Mouse (Mus musculus) intestine, embryonic 16.5 days (tissue): ENCODE measurements around the gene Uxs1. TPM values are rescaled to one million over a fixed set of nuclear protein-coding genes. Genes with fewer than 3 reads are reported as not detected.

ENCODE experiments used
- ATAC-seq: fragments of 200-750 bp; cut with Nextera tagmentation; 2 replicates; pipeline ENCODE4 v1.8.0; 2017; ENCODE audit warnings: moderate TSS enrichment, moderate library complexity
- H3K27ac ChIP-seq: fragments of 300-500 bp; sonication (generic); 2 replicates; pipeline ENCODE4 v1.5.1; 2014; ENCODE audit warnings: mild to moderate bottlenecking, low read length
- H3K27me3 ChIP-seq: fragments of 300-500 bp; sonication (generic); replicated peaks from 2 replicates; pipeline ENCODE4 v1.6.1; 2014; ENCODE audit warnings: low read length, control low read depth, mixed read lengths; ENCODE audit not compliant: control insufficient read depth, insufficient read depth
- H3K36me3 ChIP-seq: fragments of 300-500 bp; sonication (generic); 2 replicates; pipeline ENCODE4 v1.6.1; 2014; ENCODE audit warnings: low read length, control low read depth; ENCODE audit not compliant: control insufficient read depth, insufficient read depth
- H3K4me1 ChIP-seq: fragments of 300-500 bp; sonication (generic); 2 replicates; pipeline ENCODE4 v1.6.1; 2014; ENCODE audit warnings: low read length, control low read depth, mixed read lengths; ENCODE audit not compliant: control insufficient read depth, insufficient read depth
- H3K4me2 ChIP-seq: fragments of 300-500 bp; sonication (generic); 2 replicates; pipeline ENCODE4 v1.6.1; 2014; ENCODE audit warnings: low read depth, low read length, control low read depth
- H3K4me3 ChIP-seq: fragments of 300-500 bp; sonication (generic); 2 replicates; pipeline ENCODE4 v1.5.1; 2014; ENCODE audit warnings: mild to moderate bottlenecking, low read length
- H3K9ac ChIP-seq: fragments of 300-500 bp; sonication (generic); 2 replicates; pipeline ENCODE4 v1.6.1; 2014; ENCODE audit warnings: low read depth, low read length
- H3K9me3 ChIP-seq: fragments of 300-500 bp; sonication (generic); 2 replicates; pipeline ENCODE4 v1.6.1; 2016; ENCODE audit warnings: low read length, control low read depth; ENCODE audit not compliant: control insufficient read depth
- WGBS: fragments of 180-500 bp; shearing (Covaris S2); extraction: QIAGEN DNeasy Blood & Tissue Kit; methylation state at CpG from one replicate; pipeline ENCODE4 v1.1.7; 2014; 5-methylcytosine and 5-hydroxymethylcytosine counted together
- polyA plus RNA-seq: library from polyadenylated mRNA; unstranded; fragments of >200 nt; fragmentation: Nextera tagmentation; extraction: Ambion mirVana; gene quantifications from 2 replicates; pipeline ENCODE4 v1.2.1, GENCODE M21; 2015

Gene Uxs1
- polyA plus RNA-seq, 1 experiment from 2014 or later: 17.5 TPM

DNA sequence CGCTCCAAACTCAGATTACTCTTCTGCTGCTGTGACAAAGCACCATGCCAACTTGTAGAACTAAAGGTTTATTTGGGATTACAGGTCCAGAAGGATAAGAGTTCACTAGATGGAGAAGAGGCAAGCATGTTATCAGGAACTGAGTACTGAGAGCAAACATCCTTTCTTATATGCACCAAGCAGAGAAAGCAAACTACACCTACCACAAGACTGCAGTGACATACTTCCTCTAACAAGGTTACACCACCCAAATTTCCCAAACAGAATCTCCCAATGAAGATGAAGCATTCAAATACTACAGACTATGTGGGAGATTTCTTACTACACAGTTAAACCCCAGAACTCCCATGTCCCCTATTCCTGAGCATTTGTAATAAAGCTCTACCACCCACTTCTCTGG is 15.8 kb downstream of the Uxs1 start:
- H3K4me3 ChIP-seq: no peak overlapping the region
- peaks cover 3% of the 10 kb centered on the region; the same call in 1 of the 2 replicates for H3K9me3 ChIP-seq
- no peak overlapping the region for H3K4me2 ChIP-seq
- no peak for ATAC-seq
- no peaks in the 10 kb centered on the region for H3K27me3 ChIP-seq
- 94% methylated on average over 1 of the region's 1 CpGs for WGBS
- no peak overlapping the region for H3K9ac ChIP-seq
- H3K36me3 ChIP-seq: 0 out of 2 replicates have a peak, but pooled peaks cover 5% of the 10 kb centered on the region
- H3K27ac ChIP-seq: no peak overlapping the region
- H3K4me1 ChIP-seq: no peaks in the 10 kb centered on the region

DNA sequence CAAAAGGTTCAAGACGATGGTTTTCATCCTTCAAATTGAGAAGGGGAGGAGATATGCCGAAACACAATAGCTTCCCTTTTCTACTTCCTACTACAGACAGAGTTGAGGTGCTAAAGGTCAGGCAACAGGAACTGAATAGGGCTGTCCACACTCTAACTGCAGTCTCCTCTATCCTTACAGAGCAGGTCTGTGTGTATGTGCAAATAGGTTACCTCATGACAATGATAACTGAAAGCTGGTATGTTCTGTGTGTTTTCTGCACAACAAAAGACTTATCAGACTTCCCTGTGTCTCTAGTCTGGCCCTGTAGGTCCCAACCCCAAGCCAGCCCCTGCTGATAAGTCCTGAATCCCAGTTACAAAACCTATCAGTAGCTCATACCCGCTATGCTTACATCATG is 16.5 kb downstream of the Uxs1 start:
- no peak for ATAC-seq
- 85% methylated on average over 3 of the region's 3 CpGs for WGBS
- H3K4me3 ChIP-seq: no peak overlapping the region

DNA sequence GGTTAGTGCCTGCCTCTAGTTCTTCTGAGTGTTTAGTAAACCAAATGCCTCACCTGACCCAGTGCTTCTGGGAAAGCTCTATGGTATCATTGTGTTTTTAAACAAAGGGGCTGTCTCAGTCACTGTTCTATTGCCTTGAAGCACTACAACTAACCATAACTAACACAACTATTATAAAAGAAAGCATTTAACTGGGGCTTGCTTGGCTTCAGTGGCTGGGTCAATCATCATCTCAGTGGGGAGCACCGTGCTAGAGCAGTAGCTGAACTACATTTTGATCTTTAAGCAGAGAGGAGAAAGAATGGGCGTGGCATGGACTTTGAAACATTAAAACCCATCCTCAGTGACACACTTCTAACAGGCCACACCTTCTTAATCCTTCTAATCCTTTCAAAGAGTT is 18.2 kb downstream of the Uxs1 start:
- no peak for ATAC-seq
- WGBS: 89% methylated on average over 2 of the region's 2 CpGs
- no peak overlapping the region for H3K4me2 ChIP-seq
- no peak overlapping the region for H3K27ac ChIP-seq
- H3K36me3 ChIP-seq: 0 out of 2 replicates have a peak, but pooled peaks cover 5% of the 10 kb centered on the region
- no peaks in the 10 kb centered on the region for H3K4me1 ChIP-seq
- H3K9me3 ChIP-seq: peaks cover 3% of the 10 kb centered on the region; the same call in 1 of the 2 replicates
- no peak overlapping the region for H3K9ac ChIP-seq
- H3K4me3 ChIP-seq: no peak overlapping the region
- H3K27me3 ChIP-seq: no peaks in the 10 kb centered on the region

More for the DNA sequence above, 16.5 kb downstream of the Uxs1 start:
- H3K4me2 ChIP-seq: no peak overlapping the region
- H3K9me3 ChIP-seq: peaks cover 3% of the 10 kb centered on the region; the same call in 1 of the 2 replicates
- H3K36me3 ChIP-seq: 0 out of 2 replicates have a peak, but pooled peaks cover 5% of the 10 kb centered on the region
- H3K27me3 ChIP-seq: no peaks in the 10 kb centered on the region
- H3K27ac ChIP-seq: no peak overlapping the region
- no peaks in the 10 kb centered on the region for H3K4me1 ChIP-seq
- no peak overlapping the region for H3K9ac ChIP-seq

DNA sequence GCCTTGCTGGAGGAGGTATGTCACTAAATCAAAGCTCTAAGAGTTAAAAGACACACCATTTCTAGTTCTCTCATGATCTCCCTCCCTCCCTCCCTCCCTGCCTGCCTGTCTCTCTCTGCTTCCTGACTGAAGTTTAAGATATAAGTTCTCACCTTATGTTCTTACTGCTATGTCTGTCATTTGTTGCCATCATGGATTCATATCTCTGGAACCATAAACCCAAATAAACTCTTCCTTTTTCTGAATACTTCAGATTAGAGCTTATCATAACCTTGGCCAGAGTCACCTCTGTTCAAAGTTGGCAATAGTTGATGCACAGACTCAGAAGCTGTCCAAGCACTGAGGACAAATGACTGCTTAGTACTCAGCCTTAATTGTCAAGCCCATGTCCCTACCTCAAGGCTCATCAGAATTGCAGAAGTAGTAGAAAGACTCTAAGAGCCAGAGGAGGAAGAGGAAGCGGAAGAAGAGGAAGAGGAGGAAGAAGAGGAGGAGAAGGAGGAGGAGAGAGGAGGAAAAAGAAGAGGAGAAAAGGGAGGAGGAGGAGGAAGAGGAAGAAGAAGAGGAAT is 23.6 kb downstream of the Uxs1 start:
- no peak for ATAC-seq
- no peak overlapping the region for H3K4me2 ChIP-seq
- H3K9me3 ChIP-seq: no peaks in the 10 kb centered on the region
- no peaks in the 10 kb centered on the region for H3K27me3 ChIP-seq
- H3K9ac ChIP-seq: no peak overlapping the region
- peaks cover 6% of the 10 kb centered on the region; the same call in 1 of the 2 replicates for H3K36me3 ChIP-seq
- no peaks in the 10 kb centered on the region for H3K4me1 ChIP-seq
- H3K27ac ChIP-seq: no peak overlapping the region
- 92% methylated on average over 1 of the region's 1 CpGs for WGBS
- H3K4me3 ChIP-seq: no peak overlapping the region

DNA sequence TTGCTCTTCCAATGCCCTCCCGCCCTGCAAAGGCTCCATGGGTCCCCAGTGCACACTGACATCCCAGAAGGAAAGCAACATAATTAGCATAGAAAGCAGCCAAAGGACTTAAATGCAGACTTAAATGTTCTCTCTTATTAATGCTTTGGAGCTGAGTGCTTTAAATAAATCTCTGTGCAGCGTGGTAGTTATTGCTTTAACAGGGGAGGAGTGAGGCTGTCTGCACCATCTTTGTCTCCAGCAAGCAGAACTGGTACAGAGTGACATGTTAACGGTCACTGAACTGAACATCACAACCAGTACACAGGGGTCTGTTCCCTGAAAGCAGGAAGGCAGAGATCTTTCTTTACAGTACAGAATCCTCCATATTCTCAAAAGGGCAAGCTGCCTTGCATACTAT is 29.6 kb downstream of the Uxs1 start:
- H3K9me3 ChIP-seq: no peaks in the 10 kb centered on the region
- 86% methylated on average over 3 of the region's 3 CpGs for WGBS

DNA sequence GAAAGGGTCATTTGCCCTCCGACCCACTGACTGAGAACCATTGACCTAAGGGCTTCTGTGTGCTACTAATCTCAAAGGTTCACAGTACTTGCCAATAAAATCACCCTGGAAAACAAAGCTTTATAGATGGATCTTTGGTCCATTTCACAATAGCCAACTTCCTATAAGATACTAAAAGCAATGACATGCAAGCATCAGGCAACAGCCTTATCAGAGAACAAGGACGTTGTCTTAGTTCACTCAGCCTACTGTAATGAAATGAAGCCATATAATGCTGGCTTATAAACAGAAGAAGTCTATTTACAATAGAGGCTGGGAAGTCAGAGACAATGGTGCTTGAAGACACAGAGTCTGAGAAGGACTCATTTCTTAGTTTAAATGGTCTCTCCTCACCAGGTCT is 37.8 kb downstream of the Uxs1 start:
- H3K27ac ChIP-seq: no peak overlapping the region
- H3K4me2 ChIP-seq: no peak overlapping the region
- 79% methylated on average over 2 of the region's 2 CpGs for whole genome bisulfite sequencing
- H3K9ac ChIP-seq: no peak overlapping the region
- no peaks in the 10 kb centered on the region for H3K4me1 ChIP-seq
- H3K27me3 ChIP-seq: no peaks in the 10 kb centered on the region
- no peak overlapping the region for H3K4me3 ChIP-seq
- no peaks in the 10 kb centered on the region for H3K36me3 ChIP-seq
- ATAC-seq: peak; percentile 79
- H3K9me3 ChIP-seq: no peaks in the 10 kb centered on the region

More for the DNA sequence above, 29.6 kb downstream of the Uxs1 start:
- Histone ChIP-seq H3K27ac (no peak overlapping the region), H3K36me3 (peaks cover 6% of the 10 kb centered on the region; the same call in 1 of the 2 replicates), H3K4me3 (no peak overlapping the region), H3K27me3 (no peaks in the 10 kb centered on the region), H3K4me2 (no peak overlapping the region), H3K9ac (no peak overlapping the region), H3K4me1 (no peaks in the 10 kb centered on the region)
- no peak for ATAC-seq

DNA sequence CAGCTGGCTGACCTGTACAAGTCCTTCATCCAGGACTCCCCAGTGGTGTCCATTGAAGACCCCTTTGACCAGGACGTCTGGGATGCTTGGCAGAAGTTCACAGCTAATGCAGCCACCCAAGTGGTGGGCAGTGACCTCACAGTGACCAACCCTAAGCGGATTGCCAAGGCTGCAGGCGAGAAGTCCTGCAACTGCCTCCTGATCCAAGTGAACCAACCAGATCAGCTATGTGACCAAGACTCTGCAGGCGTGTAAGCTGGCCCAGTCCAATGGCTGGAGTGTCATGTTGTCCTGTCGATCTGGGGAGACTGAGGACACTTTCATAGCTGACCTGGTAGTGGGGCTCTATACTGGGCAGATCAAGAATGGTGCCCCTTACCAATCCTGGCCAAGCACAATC is 40.9 kb downstream of the Uxs1 start:
- H3K36me3 ChIP-seq: no peaks in the 10 kb centered on the region
- WGBS: 88% methylated on average over 5 of the region's 5 CpGs
- no peak overlapping the region for H3K4me2 ChIP-seq

DNA sequence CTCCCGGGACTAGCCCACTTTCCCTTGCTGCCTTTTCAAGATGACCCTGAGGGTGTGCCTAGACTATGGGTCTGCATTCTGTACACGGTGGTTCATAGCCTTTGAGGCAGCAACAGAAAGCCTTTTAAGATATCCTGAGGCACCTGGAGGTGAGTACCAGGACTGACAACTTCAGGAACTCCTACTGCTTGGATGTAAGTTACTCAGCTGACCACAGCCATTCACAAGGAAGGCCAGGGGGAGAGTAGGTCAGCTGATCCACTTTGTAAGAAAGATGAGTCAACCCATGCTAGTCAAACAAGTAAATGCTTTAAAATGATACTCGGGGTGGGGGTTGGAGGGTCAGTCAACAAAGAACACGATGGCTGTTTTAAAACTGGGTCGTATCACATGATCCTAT is 42.3 kb downstream of the Uxs1 start:
- no peaks in the 10 kb centered on the region for H3K36me3 ChIP-seq
- WGBS: 78% methylated on average over 5 of the region's 5 CpGs
- H3K4me2 ChIP-seq: no peak overlapping the region
- no peak for ATAC-seq
- H3K4me1 ChIP-seq: no peaks in the 10 kb centered on the region
- no peaks in the 10 kb centered on the region for H3K27me3 ChIP-seq
- no peak overlapping the region for H3K4me3 ChIP-seq
- no peaks in the 10 kb centered on the region for H3K9me3 ChIP-seq
- H3K27ac ChIP-seq: no peak overlapping the region
- H3K9ac ChIP-seq: no peak overlapping the region

More for the DNA sequence above, 40.9 kb downstream of the Uxs1 start:
- Histone ChIP-seq H3K27me3 (no peaks in the 10 kb centered on the region), H3K9ac (no peak overlapping the region), H3K4me3 (no peak overlapping the region), H3K9me3 (no peaks in the 10 kb centered on the region), H3K27ac (no peak overlapping the region), H3K4me1 (no peaks in the 10 kb centered on the region)
- ATAC-seq: no peak

DNA sequence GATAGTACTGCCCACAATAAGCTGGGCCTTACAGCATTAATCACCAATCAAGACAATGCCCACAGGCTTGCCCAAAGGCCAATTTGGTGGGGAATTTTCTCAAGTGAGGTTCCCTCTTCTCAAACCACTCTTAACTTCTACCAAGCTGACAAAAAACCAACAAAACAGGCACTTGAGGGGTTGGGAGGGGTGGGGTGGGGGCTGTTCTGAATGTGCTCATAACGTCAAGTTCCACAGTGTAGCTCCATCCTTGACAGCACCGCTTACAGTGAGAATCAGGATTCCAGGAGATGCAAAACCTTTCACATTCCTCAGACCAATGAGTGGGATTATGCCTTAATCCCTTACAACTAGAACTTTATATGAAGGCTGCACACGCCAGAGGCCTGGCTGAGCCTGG is 44.4 kb downstream of the Uxs1 start:
- Histone ChIP-seq H3K27ac (no peak overlapping the region), H3K4me2 (no peak overlapping the region), H3K36me3 (peaks cover 3% of the 10 kb centered on the region; the same call in 1 of the 2 replicates), H3K9ac (no peak overlapping the region), H3K9me3 (no peaks in the 10 kb centered on the region), H3K4me3 (no peak overlapping the region), H3K27me3 (no peaks in the 10 kb centered on the region), H3K4me1 (no peaks in the 10 kb centered on the region)
- ATAC-seq: no peak
- WGBS: 94% methylated on average over 3 of the region's 3 CpGs

DNA sequence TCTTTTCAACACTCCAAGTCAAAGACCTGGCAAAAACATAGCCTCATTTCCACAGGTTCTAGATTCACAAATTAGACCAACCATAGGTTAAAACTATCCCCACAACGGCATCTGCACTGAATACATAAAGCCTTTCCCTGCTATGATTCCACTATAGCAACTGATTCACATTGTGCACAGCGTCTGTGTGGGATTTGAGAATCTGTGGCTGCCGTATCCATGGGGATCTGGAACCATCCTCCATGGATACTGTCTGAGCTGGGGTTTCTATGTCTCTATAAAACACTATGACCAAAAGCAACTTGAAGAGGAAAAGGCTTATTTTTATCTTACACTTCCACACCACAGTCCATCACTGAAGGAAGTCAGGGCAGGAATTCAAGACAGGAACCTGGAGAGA is 44.9 kb downstream of the Uxs1 start:
- Histone ChIP-seq H3K9me3 (no peaks in the 10 kb centered on the region), H3K4me2 (no peak overlapping the region), H3K27ac (no peak overlapping the region), H3K36me3 (peaks cover 3% of the 10 kb centered on the region; the same call in 1 of the 2 replicates), H3K4me1 (no peaks in the 10 kb centered on the region), H3K27me3 (no peaks in the 10 kb centered on the region), H3K4me3 (no peak overlapping the region), H3K9ac (no peak overlapping the region)
- 94% methylated on average over 3 of the region's 3 CpGs for WGBS
- ATAC-seq: no peak
